Mouse (Mus musculus) adrenal gland, adult (tissue): ENCODE measurements at regions not wholly inside any gene's neighbourhood (a gene's known extent, or its start where the extent isn't known, plus 50 kb on each side); places are given as distances from the start of the nearest gene placed in this dataset.

Source experiments
- DNase-seq, 2 experiments: peaks; one replicate each; pipeline ENCODE4 v3.0.0; 2022 to 2023; ENCODE audit warnings: low spot score in 1 of 2; ENCODE audit not compliant: inconsistent age in 2 of 2

GRCm38 (mm10) chr17:84880946-84881345, 75.6 kb upstream of the Ppm1b start:
- no peak for DNase-seq

- DNase-seq, result no peak
Observed at GRCm38 (mm10) chr17:84888525-84888924, 68.0 kb upstream of the Ppm1b start.

- DNase-seq, result no peak
Observed at GRCm38 (mm10) chr17:84890871-84891599, 65.5 kb upstream of the Ppm1b start.

GRCm38 (mm10) chr17:84893273-84894033, 63.1 kb upstream of the Ppm1b start:
- no peak for DNase-seq

- DNase-seq, result no peak
Observed at GRCm38 (mm10) chr17:84895526-84895925, 61.0 kb upstream of the Ppm1b start.

GRCm38 (mm10) chr17:84896572-84896971, 60.0 kb upstream of the Ppm1b start:
- DNase-seq, result no peak

GRCm38 (mm10) chr17:84898407-84898806, 58.1 kb upstream of the Ppm1b start:
- peak in 1 of 2 experiments; percentile 39 for DNase-seq

GRCm38 (mm10) chr17:84903625-84904337, 52.8 kb upstream of the Ppm1b start:
- peak; percentile 17 to 66 for DNase-seq
